Mouse (Mus musculus) lung, adult 2 months (tissue): Measurements from ENCODE around the gene Setd3. TPM values are rescaled to one million over a fixed set of nuclear protein-coding genes. Genes with fewer than 3 reads are reported as not detected.

Source experiments
- DNase-seq: peaks from one replicate; pipeline ENCODE4 v3.0.0; 2022
- H3K4me1 ChIP-seq: fragments of 200-500 bp; 2 replicates; pipeline ENCODE4 v1.6.1; 2011; ENCODE audit warnings: low read length; ENCODE audit not compliant: control insufficient read depth, insufficient read depth
- H3K4me3 ChIP-seq: fragments of 200-500 bp; replicated peaks from 2 replicates; pipeline ENCODE3; 2011; ENCODE audit warnings: low read depth, mild to moderate bottlenecking, control low read depth, low read length; ENCODE audit errors: extremely low read depth
- CTCF ChIP-seq: fragments of 200-500 bp; IDR thresholded peaks from 2 replicates; pipeline ENCODE4 v1.5.1; 2011; ENCODE audit warnings: mild to moderate bottlenecking, low read length, control low read depth; ENCODE audit not compliant: insufficient read depth
- POLR2A ChIP-seq: fragments of 200-500 bp; IDR thresholded peaks from 2 replicates; pipeline ENCODE4 v1.6.1; 2011; ENCODE audit warnings: low read depth, mild to moderate bottlenecking, control low read depth, low read length, borderline replicate concordance; ENCODE audit errors: extremely low read depth
- WGBS: fragments of 180-500 bp; shearing (Covaris S2); methylation state at CpG from one replicate; pipeline ENCODE4 v1.1.7; 2018; 5-methylcytosine and 5-hydroxymethylcytosine counted together
- polyA plus RNA-seq: library from polyadenylated mRNA; depleted of rRNA; stranded (reverse); fragments of >200 nt; gene quantifications from 2 replicates; pipeline ENCODE4 v1.2.3, GENCODE M21; 2012

Gene Setd3
- polyA plus RNA-seq, 1 experiment: 28.4 TPM

DNA sequence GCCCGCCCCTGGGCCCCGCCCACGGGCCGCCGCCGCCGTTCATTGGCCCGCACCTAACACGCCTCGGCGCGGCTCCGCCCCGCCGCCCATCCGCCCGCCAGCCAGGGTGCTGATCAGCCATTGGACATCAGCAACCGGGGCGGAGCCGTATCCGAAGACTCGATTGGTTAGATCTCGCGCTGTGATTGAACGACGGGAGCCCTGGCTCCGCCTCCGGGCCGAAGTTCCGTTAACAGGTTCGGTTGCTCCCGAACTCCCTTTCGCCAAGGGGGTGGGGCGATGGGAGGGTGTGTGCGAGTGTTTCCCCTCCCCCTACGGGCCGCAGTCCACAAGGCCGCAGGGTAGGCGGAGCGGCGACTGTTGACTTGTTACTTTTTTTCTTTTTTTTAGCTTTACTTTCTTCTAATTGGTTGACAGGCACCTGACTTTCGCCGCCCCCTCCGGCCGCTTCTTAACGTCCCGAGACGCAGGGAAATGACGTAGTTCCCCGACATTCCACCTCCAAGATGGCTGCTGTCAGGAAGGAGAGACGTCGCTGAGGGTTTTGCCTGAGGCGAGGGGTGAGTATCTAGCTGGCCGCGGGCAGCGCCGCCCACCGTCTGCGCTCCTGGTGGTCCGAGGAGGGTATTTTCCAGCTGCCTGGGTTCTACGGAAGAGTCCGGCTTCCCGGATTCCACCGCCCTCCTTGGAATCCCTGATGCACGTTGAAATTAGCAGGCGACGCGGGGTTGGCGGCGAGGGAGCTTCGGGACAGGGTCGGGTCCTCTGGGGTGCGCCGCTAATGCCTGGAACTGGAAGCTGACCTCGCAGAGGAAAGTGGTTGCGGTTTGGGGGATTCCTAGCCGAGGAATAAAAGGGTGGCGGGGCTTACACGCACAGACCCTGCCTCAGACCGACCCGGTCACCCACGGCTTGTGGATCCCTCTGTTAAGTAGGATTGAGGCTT is 480 bp upstream of the Setd3 start, which contains the start of gene Ccnk:
Gene Ccnk (plus strand): TSS at position 259 of the 946 bp plus-strand sequence.
- peak within 1 kb of the TSS; percentile 81 for H3K4me3 ChIP-seq
- under 1% methylated on average over 82 of the region's 82 CpGs for WGBS
- peak; percentile 97 for DNase-seq
- peaks cover 15% of the 10 kb centered on the region for H3K4me1 ChIP-seq
- TF ChIP-seq CTCF (no peak), POLR2A (peak; percentile 95; the same call in 1 of the 2 replicates)

DNA sequence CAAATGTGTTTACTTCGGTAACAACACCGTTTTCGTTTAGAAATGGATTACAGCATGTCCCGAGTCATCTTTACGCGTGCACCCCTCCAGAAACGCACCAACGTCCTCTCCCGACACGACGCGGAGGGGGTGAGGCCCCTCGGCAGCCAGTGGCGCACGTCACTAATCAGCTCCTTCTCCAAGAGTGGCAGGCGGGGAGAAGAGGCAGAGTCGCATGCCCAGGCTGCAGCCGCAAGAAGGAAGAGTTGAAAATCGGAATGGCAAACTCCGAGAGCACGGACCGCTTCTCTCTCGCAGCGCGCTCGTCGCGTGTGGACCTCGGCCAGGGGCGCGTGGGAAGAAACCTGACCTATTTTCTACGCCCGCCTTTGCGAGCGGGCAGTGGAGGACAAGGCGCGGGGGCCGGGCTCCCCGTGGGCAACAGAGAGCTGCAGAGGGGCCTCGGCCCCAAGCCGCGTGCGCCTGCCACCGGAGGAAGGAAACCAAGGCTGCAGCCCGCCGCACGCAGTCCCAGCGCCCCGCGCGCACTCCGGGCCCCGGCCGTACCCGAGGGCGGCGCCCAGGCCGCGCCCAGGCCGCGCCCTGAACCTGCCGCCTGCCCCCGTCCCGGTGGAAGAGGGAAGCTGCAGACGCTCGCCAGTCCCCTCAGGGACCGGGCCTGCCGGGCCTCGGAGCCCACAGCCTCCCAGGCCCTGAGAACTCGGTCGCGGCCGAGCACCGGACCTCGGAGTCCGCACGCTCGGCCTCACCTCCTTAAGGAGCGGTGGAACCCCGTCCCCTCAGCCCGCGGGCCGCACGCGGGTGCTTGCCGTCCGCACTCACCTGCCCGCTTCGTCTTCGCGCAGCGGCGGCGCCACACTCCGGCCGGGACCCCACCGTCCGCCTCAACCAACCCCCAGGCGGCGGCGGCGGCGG is 526 bp downstream of the Setd3 start:
- TF ChIP-seq CTCF (no peak), POLR2A (peak; percentile 35; the same call in 1 of the 2 replicates)
- H3K4me3 ChIP-seq: peak overlapping the region; percentile 81
- peaks cover 15% of the 10 kb centered on the region for H3K4me1 ChIP-seq
- peak; percentile 56 for DNase-seq
- under 1% methylated on average over 100 of the region's 103 CpGs for WGBS

- Histone ChIP-seq H3K4me3 (no peak overlapping the region), H3K4me1 (peaks cover 27% of the 10 kb centered on the region)
- 47% methylated on average over 3 of the region's 3 CpGs for WGBS
- no peak for DNase-seq
- TF ChIP-seq POLR2A: no peak
- no peak for TF ChIP-seq CTCF
These were observed 2.7 kb downstream of the Setd3 start for GRCm38 (mm10) chr12:108176366-108176765.

- TF ChIP-seq CTCF: no peak
- TF ChIP-seq POLR2A: no peak
- Histone ChIP-seq H3K4me3 (no peak overlapping the region), H3K4me1 (peaks cover 29% of the 10 kb centered on the region)
- 51% methylated on average over 8 of the region's 8 CpGs for WGBS
- no peak for DNase-seq
These were observed 4.3 kb downstream of the Setd3 start for GRCm38 (mm10) chr12:108174606-108175505.

- WGBS: 54% methylated on average over 4 of the region's 4 CpGs
- DNase-seq: no peak
- TF ChIP-seq CTCF (no peak), POLR2A (no peak)
- H3K4me3 ChIP-seq: no peak overlapping the region
- H3K4me1 ChIP-seq: peaks cover 35% of the 10 kb centered on the region
These were observed 6.5 kb downstream of the Setd3 start for GRCm38 (mm10) chr12:108172639-108173038.

DNA sequence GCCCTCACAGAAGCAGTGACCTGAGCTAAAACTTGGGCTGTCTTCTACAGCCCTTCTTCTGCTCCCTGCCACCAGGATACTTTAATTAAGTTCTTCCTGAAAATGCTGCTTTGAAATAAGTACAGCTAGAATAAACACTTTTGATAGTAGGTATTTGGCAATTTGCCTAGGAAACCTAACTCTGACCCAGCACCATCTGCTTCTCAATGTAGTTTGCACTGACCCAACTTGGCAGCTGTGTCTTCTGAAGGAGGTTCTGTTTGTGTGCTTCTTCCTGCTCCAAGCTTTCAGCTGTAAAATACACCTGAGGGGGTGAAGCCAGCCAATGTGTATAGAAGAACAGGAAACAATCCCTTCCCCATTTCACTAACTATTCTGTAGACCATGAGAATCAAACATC is 7.8 kb downstream of the Setd3 start:
- TF ChIP-seq POLR2A: no peak
- no peak for TF ChIP-seq CTCF
- Histone ChIP-seq H3K4me1 (peaks cover 30% of the 10 kb centered on the region), H3K4me3 (no peak overlapping the region)
- DNase-seq: no peak

DNA sequence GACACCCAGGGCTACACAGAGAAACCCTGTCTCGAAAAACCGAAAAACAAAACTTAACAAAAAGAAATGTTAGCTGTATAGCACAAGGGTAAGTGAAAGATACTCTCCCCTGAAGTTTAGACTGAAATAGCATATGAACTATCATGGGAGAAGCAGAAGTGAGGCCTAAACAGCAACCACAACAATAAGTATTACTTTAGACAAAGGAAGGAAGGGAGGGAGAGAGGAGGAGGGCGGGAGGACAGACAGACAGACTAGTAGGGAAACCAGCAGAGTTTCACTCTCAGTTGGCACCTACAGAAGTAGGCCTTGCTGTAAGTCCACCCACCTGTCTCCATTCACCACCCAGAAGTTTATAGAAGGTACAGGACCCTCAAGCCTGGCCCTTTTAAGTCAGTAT is 8.6 kb downstream of the Setd3 start:
- no peak for TF ChIP-seq CTCF
- no peak for TF ChIP-seq POLR2A
- 64% methylated on average over 3 of the region's 3 CpGs for WGBS
- Histone ChIP-seq H3K4me3 (no peak overlapping the region), H3K4me1 (peaks cover 28% of the 10 kb centered on the region)
- DNase-seq: no peak

DNA sequence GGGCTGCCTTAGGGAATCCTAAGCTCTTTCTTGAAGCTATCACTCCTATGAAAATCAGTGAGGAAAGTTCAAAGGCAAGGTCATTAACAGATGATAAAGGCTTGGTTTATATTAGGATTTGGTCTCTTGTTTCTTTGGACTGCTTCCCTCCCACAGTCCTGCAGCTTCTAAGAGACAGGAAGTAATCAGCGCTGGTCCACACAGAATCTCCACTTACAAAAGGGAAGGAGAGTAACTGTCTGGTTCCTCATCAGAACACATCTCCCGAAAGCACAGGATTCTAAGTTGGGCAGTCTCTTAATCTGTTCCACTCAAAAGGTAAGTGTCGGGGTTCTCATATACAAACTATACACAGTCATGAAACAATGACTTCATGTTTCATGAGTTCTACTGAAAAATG is 10.2 kb downstream of the Setd3 start:
- TF ChIP-seq POLR2A (no peak), CTCF (no peak)
- DNase-seq: no peak
- Histone ChIP-seq H3K4me3 (no peak overlapping the region), H3K4me1 (peaks cover 28% of the 10 kb centered on the region)
- WGBS: 21% methylated on average over 3 of the region's 3 CpGs
